Mouse (Mus musculus) liver, embryonic 14.5 days (tissue): ENCODE data around the gene Iqce. TPM values are rescaled to one million over a fixed set of nuclear protein-coding genes. Genes with fewer than 3 reads are reported as not detected.
A peak's percentile ranks its signal among the peaks of the same experiment; 100 is the strongest.

Experiments used
- ATAC-seq: fragments of 200-750 bp; cut with Nextera tagmentation; 2 replicates; pipeline ENCODE4 v1.8.0; 2017; ENCODE audit warnings: moderate number of reproducible peaks, mild to moderate bottlenecking, moderate library complexity; ENCODE audit not compliant: insufficient read depth
- DNase-seq, 3 experiments: peaks; one replicate each; pipeline ENCODE4 v3.0.0-alpha.2; 2012 to 2013; ENCODE audit warnings: low read depth in 3 of 3, low spot score in 3 of 3
- H3K27ac ChIP-seq: fragments of 300-500 bp; sonication (generic); 2 replicates; pipeline ENCODE4 v1.5.1; 2014; ENCODE audit warnings: moderate library complexity, mild to moderate bottlenecking, control low read depth, inconsistent platforms
- H3K27me3 ChIP-seq: fragments of 300-500 bp; sonication (generic); 2 replicates; pipeline ENCODE4 v1.6.1; 2014; ENCODE audit warnings: mild to moderate bottlenecking, low read length, moderate library complexity; ENCODE audit not compliant: control insufficient read depth, insufficient read depth
- H3K36me3 ChIP-seq: fragments of 300-500 bp; sonication (generic); replicated peaks from 2 replicates; pipeline ENCODE4 v1.6.1; 2014; ENCODE audit warnings: low read depth; ENCODE audit not compliant: control insufficient read depth, insufficient read depth
- H3K4me1 ChIP-seq, 2 experiments: fragments of 200-500 bp in 1 of 2; fragments of 300-500 bp in 1 of 2; sonication (generic) in 1 of 2; replicated peaks; 2 replicates each; pipeline ENCODE4 v1.6.1; 2012 to 2014; ENCODE audit warnings: antibody characterized with exemption in 1 of 2, inconsistent platforms in 1 of 2, low read length in 1 of 2; ENCODE audit not compliant: control insufficient read depth in 2 of 2, insufficient read depth in 2 of 2
- H3K4me2 ChIP-seq: fragments of 300-500 bp; sonication (generic); 2 replicates; pipeline ENCODE4 v1.6.1; 2014; ENCODE audit warnings: low read depth, mild to moderate bottlenecking, control low read depth, moderate library complexity
- H3K4me3 ChIP-seq, 2 experiments: fragments of 200-500 bp in 1 of 2; fragments of 300-500 bp in 1 of 2; sonication (generic) in 1 of 2; 2 replicates each; pipeline ENCODE4 v1.5.1; 2012 to 2014; ENCODE audit warnings: low read depth in 2 of 2, low read length in 2 of 2, mild to moderate bottlenecking in 2 of 2, control low read depth in 1 of 2, inconsistent platforms in 1 of 2, moderate library complexity in 1 of 2; ENCODE audit not compliant: insufficient read depth in 1 of 2
- H3K9ac ChIP-seq: fragments of 300-500 bp; sonication (generic); replicated peaks from 2 replicates; pipeline ENCODE4 v1.6.1; 2014; ENCODE audit warnings: mild to moderate bottlenecking, control low read depth, moderate library complexity
- H3K9me3 ChIP-seq: fragments of 300-500 bp; sonication (generic); 2 replicates; pipeline ENCODE4 v1.6.1; 2016; ENCODE audit warnings: low read length, mixed read lengths; ENCODE audit not compliant: control insufficient read depth
- CTCF ChIP-seq: IDR thresholded peaks from 2 replicates; pipeline ENCODE4 v1.5.1; 2016; ENCODE audit warnings: antibody characterized with exemption, low read depth, control low read depth
- EP300 ChIP-seq: IDR thresholded peaks from 2 replicates; pipeline ENCODE4 v1.6.1; 2016; ENCODE audit warnings: antibody characterized with exemption, low read depth
- WGBS: fragments of 180-500 bp; shearing (Covaris S2); extraction: QIAGEN DNeasy Blood & Tissue Kit; methylation state at CpG from one replicate; pipeline ENCODE4 v1.1.7; 2014; ENCODE audit not compliant: insufficient replicate concordance; 5-methylcytosine and 5-hydroxymethylcytosine counted together
- polyA plus RNA-seq, 2 experiments: library from polyadenylated mRNA; depleted of rRNA in 1 of 2; stranded (reverse) in 1 of 2; unstranded in 1 of 2; fragments of >200 nt; fragmentation: Nextera tagmentation in 1 of 2; extraction: Ambion mirVana in 1 of 2; gene quantifications; 2 replicates each; pipeline versions ENCODE4 v1.2.1 to v1.2.3; 2012 to 2014

Iqce gene
- polyA plus RNA-seq, 2 experiments, result 3.4 to 3.8 TPM

GRCm38 (mm10) chr5:140733336-140733735 is 31.2 kb upstream of the Iqce start:
- Histone ChIP-seq H3K9me3 (no peaks in the 10 kb centered on the region), H3K4me3 (no peak overlapping the region), H3K27me3 (peaks cover 21% of the 10 kb centered on the region), H3K36me3 (no peaks in the 10 kb centered on the region), H3K4me1 (no peaks in the 10 kb centered on the region), H3K27ac (no peak overlapping the region), H3K9ac (no peak overlapping the region), H3K4me2 (no peak overlapping the region)
- ATAC-seq, result no peak
- no peak for TF ChIP-seq CTCF
- TF ChIP-seq EP300, result no peak
- 34% methylated on average over 3 of the region's 3 CpGs for WGBS
- DNase-seq, result peak in 1 of 3 experiments; percentile 19

DNA sequence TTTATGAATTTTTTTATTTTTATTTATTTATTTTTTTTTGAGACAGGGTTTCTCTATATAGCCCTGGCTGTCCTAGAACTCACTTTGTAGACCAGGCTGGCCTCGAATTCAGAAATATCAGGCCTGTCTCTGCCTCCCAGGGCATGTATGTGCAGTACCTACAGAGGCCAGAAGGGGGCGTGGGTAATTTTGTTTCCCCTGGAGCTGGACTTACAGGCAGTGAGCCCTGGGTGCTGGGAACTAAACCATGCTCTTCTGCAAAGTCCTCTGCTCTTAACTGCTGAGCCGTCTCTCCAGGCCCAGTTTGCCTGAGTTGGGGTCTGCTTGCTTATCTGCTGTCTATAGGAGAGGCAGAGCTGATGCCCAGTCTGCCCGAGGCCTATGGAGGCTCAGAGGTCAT is 30.0 kb upstream of the Iqce start:
- TF ChIP-seq CTCF (peak; percentile 76), EP300 (no peak)
- DNase-seq (no peak), ATAC-seq (no peak)
- Histone ChIP-seq H3K4me2 (no peak overlapping the region), H3K36me3 (no peaks in the 10 kb centered on the region), H3K4me3 (no peak overlapping the region), H3K9me3 (no peaks in the 10 kb centered on the region), H3K9ac (no peak overlapping the region), H3K27me3 (peaks cover 21% of the 10 kb centered on the region), H3K27ac (no peak overlapping the region), H3K4me1 (no peaks in the 10 kb centered on the region)
- WGBS, result 44% methylated on average over 4 of the region's 4 CpGs

GRCm38 (mm10) chr5:140731040-140731797 is 29.0 kb upstream of the Iqce start:
- no peak for DNase-seq
- Histone ChIP-seq H3K36me3 (no peaks in the 10 kb centered on the region), H3K4me2 (no peak overlapping the region), H3K27me3 (peaks cover 15% of the 10 kb centered on the region), H3K9ac (no peak overlapping the region), H3K9me3 (no peaks in the 10 kb centered on the region), H3K27ac (no peak overlapping the region), H3K4me1 (no peaks in the 10 kb centered on the region), H3K4me3 (no peak overlapping the region)
- TF ChIP-seq CTCF (no peak), EP300 (no peak)
- WGBS, result 37% methylated on average over 11 of the region's 11 CpGs
- ATAC-seq, result no peak

DNA sequence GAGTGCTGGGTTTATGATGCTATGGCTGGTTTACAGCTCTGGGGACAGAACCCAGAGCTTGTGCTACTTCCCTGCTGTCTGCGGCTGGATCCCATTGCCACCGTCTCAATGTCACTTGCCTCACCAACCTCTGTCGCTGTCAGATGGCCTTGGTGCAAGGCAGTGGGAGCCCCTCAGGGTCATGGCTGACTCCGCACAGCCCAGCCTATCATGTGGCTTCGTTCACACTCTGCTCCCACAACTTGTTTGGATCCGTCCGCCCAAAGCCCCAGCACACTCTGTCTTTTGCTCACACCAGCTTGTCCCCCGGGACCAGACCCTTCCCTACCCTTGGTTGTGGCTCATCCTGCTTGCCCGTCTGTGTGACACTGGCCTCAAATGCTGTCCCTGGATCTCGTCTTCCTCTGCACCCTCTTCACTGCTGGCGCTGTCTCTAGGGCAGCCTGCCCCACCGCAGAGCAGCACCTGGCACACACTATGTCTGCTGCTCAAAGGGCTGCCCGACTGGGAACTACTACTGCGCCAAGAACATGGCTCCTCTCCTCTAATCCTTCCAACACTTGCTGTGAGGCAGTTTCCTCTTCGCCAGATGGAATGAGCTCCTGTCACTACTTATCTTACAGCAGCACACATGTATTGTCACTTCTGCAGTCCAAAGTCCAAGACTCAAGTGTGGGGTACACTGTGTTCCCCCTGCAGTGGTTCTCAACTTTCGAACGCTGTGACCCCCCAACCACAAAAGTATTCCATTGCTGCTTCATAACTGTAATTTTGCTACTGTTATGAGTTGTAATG is 25.0 kb upstream of the Iqce start:
- no peak for ATAC-seq

More for the DNA sequence above, 25.0 kb upstream of the Iqce start:
- Histone ChIP-seq H3K4me3 (no peak overlapping the region), H3K27me3 (no peaks in the 10 kb centered on the region), H3K27ac (no peak overlapping the region), H3K4me2 (no peak overlapping the region), H3K9me3 (no peaks in the 10 kb centered on the region), H3K36me3 (no peaks in the 10 kb centered on the region), H3K9ac (no peak overlapping the region), H3K4me1 (no peaks in the 10 kb centered on the region)
- no peak for DNase-seq
- 59% methylated on average over 17 of the region's 17 CpGs for WGBS
- TF ChIP-seq CTCF (no peak), EP300 (no peak)
